Mouse (Mus musculus) liver, adult 2 months (tissue): ENCODE results near the gene Tlk1.

ENCODE experiments used
- CTCF ChIP-seq: fragments of 200-500 bp; IDR thresholded peaks from 2 replicates; pipeline ENCODE4 v1.5.1; 2011; ENCODE audit warnings: low read depth, low read length, control low read depth
- POLR2A ChIP-seq: fragments of 200-500 bp; IDR thresholded peaks from 2 replicates; pipeline ENCODE4 v1.6.1; 2011; ENCODE audit warnings: low read length, control low read depth; ENCODE audit not compliant: insufficient read depth; ENCODE audit errors: extremely low read depth

- no peak for TF ChIP-seq CTCF
- no peak for TF ChIP-seq POLR2A
Measured at GRCm38 (mm10) chr2:70836306-70836651, 10.8 kb upstream of the Tlk1 start.
